Comparison of ENCODE assay signal across 7 mouse cellular contexts in the genomic region with DNA sequence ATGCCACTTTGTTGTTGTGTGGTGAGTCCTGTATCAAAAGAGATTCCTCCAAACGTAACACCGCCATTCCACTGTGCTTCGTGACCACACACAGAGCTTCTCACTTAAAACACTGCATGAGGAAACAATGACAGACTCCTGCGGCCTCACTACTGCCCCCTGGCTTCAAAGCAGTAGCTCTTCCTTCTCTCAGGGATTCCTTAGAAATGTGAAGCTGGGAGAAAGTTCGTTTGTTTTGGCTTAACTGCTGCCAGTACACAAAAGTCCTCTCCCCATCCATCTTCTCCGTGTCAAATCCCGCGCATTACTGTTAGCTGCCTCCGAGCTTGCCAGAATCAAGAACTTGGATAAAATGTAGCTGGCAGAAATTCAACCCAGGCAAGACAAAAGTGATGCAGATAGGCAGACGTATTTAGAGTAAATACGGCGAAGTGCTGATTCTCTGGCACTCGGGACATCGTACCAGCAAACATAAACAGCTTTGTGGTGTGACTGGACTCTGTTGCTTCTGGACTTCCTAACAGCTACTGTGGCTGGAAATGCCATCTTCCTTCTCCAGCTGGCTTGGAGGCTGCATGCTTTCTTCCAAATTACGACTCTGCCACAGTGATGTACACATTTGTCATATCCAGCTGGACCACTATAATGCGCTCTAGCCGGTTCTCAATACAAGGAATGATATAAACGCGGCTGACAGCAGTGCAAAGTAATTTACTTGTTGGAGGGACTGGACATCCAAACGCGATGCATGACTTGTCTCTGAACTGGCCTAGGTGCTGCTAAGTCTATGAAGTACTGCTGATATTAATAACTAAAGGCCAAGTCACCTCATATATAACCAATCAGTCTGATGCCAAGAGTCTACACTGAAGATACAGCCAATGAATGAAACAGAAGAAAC. TPM values are rescaled to one million over a fixed set of nuclear protein-coding genes. Genes with fewer than 3 reads are reported as not detected.
DNase-seq lines count a peak whose midpoint lies in the region; ATAC-seq and TF ChIP-seq lines count a peak whose summit lies in the region.

No protein-coding gene starts in this region.

- 48% methylated on average over 21 of the region's 21 CpGs for WGBS in heart, embryonic 15.5 days
- WGBS in stomach, embryonic 14.5 days, result 22% methylated on average over 21 of the region's 21 CpGs

- peak; percentile 64 for DNase-seq in 416B (ENCODE audit: low read depth)
- peak; percentile 79 for DNase-seq in CD4-positive helper T cell, adult 2 months (ENCODE audit: low read depth, low spot score)
- peak; percentile 74 for DNase-seq in brain, embryonic 14.5 days (ENCODE audit: low read depth)
- DNase-seq in kidney, postnatal 14 days, result peak; percentile 34
- peak; percentile 60 for DNase-seq in mesoderm, embryonic 11.5 days (ENCODE audit: low read depth, low spot score)

- no peak for TF ChIP-seq POLR2A in brain, embryonic 14.5 days (IDR thresholded peaks at IDR 0.05; ENCODE audit: borderline replicate concordance, extremely low read depth, insufficient read depth, insufficient read length, poor library complexity, severe bottlenecking)

- H3K27ac ChIP-seq in heart, embryonic 15.5 days, result no peak overlapping the region
- H3K27ac ChIP-seq in stomach, embryonic 14.5 days (ENCODE audit: low read length), result no peak overlapping the region

- no peaks in the 10 kb centered on the region for H3K27me3 ChIP-seq in heart, embryonic 15.5 days
- H3K27me3 ChIP-seq in stomach, embryonic 14.5 days (ENCODE audit: control insufficient read depth, insufficient read depth, low read length), result no peaks in the 10 kb centered on the region

- peak overlapping the region; percentile 32 for H3K4me2 ChIP-seq in heart, embryonic 15.5 days
- peak overlapping the region; percentile 29 for H3K4me2 ChIP-seq in stomach, embryonic 14.5 days (replicated peaks; ENCODE audit: low read depth, low read length)

- peak; percentile 69; the same call in 1 of the 2 replicates for TF ChIP-seq CTCF in brain, embryonic 14.5 days (IDR thresholded peaks at IDR 0.05; ENCODE audit: borderline replicate concordance, extremely low read depth, insufficient read depth, insufficient read length)

- no peak for ATAC-seq in heart, embryonic 15.5 days (replicated peaks; ENCODE audit: insufficient number of reproducible peaks, insufficient read depth, low FRiP score, low read depth)
- ATAC-seq in stomach, embryonic 14.5 days (ENCODE audit: insufficient number of reproducible peaks, insufficient read depth, low FRiP score, low read depth), result peak; percentile 54; the same call in 1 of the 2 replicates

- H3K9me3 ChIP-seq in heart, embryonic 15.5 days (replicated peaks), result no peaks in the 10 kb centered on the region
- H3K9me3 ChIP-seq in stomach, embryonic 14.5 days (ENCODE audit: control insufficient read depth, low read depth, low read length), result no peaks in the 10 kb centered on the region

- H3K4me1 ChIP-seq in heart, embryonic 15.5 days (replicated peaks), result 0 out of 2 replicates have a peak, but pooled peaks cover 9% of the 10 kb centered on the region
- peaks cover 5% of the 10 kb centered on the region; the same call in 1 of the 2 replicates for H3K4me1 ChIP-seq in stomach, embryonic 14.5 days (ENCODE audit: control insufficient read depth, insufficient read depth, low read length)

- no peaks in the 10 kb centered on the region for H3K36me3 ChIP-seq in heart, embryonic 15.5 days
- H3K36me3 ChIP-seq in stomach, embryonic 14.5 days (ENCODE audit: control insufficient read depth, insufficient read depth, low read length), result no peaks in the 10 kb centered on the region

- H3K4me3 ChIP-seq in heart, embryonic 15.5 days, result no peak overlapping the region
- peak overlapping the region; percentile 13 for H3K4me3 ChIP-seq in stomach, embryonic 14.5 days (ENCODE audit: low read depth, low read length)

- no peak overlapping the region for H3K9ac ChIP-seq in heart, embryonic 15.5 days
- H3K9ac ChIP-seq in stomach, embryonic 14.5 days (replicated peaks; ENCODE audit: low read depth, low read length), result no peak overlapping the region

RNA-seq across cellular contexts. Expression of a gene that starts 2.4 kb away (rescaled TPM):
- 0.40 and 0.72 TPM in 2 replicates for polyA plus RNA-seq in brain, embryonic 14.5 days (2012; rRNA removed)
- polyA plus RNA-seq in heart, embryonic 15.5 days (2015; fragmentation: Nextera tagmentation; extraction: Ambion mirVana), result 1.4 and 2.5 TPM in 2 replicates
- 3.7 and 4.0 TPM in 2 replicates for polyA plus RNA-seq in stomach, embryonic 14.5 days (2014; fragmentation: Nextera tagmentation; extraction: Ambion mirVana)

RNA-seq across cellular contexts. Expression of a gene that starts 20.4 kb away (rescaled TPM):
- 5.3 and 7.1 TPM in 2 replicates for polyA plus RNA-seq in brain, embryonic 14.5 days (2012; rRNA removed)
- polyA plus RNA-seq in heart, embryonic 15.5 days (2015; fragmentation: Nextera tagmentation; extraction: Ambion mirVana), result 14.2 and 16.3 TPM in 2 replicates
- 5.9 and 7.2 TPM in 2 replicates for polyA plus RNA-seq in stomach, embryonic 14.5 days (2014; fragmentation: Nextera tagmentation; extraction: Ambion mirVana)
